Mouse (Mus musculus) olfactory bulb, adult 2 months (tissue): ENCODE data around the gene Dbi.

Source experiments
- CTCF ChIP-seq: fragments of 200-500 bp; IDR thresholded peaks from 2 replicates; pipeline ENCODE4 v1.5.1; 2012; ENCODE audit warnings: low read depth, mild to moderate bottlenecking, low read length, moderate library complexity; ENCODE audit not compliant: insufficient read depth
- POLR2A ChIP-seq: fragments of 200-500 bp; IDR thresholded peaks from 2 replicates; pipeline ENCODE4 v1.6.1; 2012; ENCODE audit warnings: mild to moderate bottlenecking, low read depth, low read length, moderate library complexity; ENCODE audit not compliant: insufficient read depth

GRCm38 (mm10) chr1:120145527-120146216 is 24.8 kb upstream of the Dbi start:
- TF ChIP-seq CTCF (no peak), POLR2A (no peak)
